ENCODE assay signal across 28 mouse cellular contexts in the genomic region with DNA sequence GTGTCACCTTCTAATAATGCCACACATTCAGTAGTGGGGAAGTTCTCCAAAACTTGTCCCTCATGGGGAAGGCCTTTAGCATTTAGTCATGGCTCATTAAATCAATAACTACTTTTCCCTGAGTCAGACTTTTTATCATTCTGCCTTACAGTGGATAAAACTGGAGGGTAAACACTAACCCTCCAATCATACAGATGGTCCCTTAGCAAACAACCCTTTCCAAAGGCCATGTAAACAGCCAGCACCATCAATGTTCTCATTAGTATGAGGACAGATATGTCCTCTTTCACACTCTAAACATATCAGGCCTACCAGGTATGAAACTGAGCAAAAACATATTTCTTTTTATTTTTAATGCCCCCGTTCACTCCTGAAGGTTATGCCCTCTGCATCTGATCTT.
"Had no signal": no experiment of that assay in that cellular context is flagged by ENCODE, and none has a peak within 500 bp of the region (broad histone marks: within the 10 kb centered on the region; RNA-seq: fewer than 3 reads in every experiment).

No protein-coding gene starts in this region.

- H3K4me1 ChIP-seq: embryonic facial prominence, embryonic 10.5 days; embryonic facial prominence, embryonic 12.5 days; embryonic facial prominence, embryonic 13.5 days; embryonic facial prominence, embryonic 15.5 days; forebrain, embryonic 10.5 days; forebrain, embryonic 12.5 days; forebrain, embryonic 13.5 days; forebrain, embryonic 15.5 days had no signal

- H3K9ac ChIP-seq: embryonic facial prominence, embryonic 12.5 days; embryonic facial prominence, embryonic 13.5 days; embryonic facial prominence, embryonic 15.5 days; forebrain, embryonic 12.5 days; forebrain, embryonic 13.5 days; forebrain, embryonic 15.5 days; forebrain, postnatal 0 days had no signal

- H3K36me3 ChIP-seq: embryonic facial prominence, embryonic 10.5 days; embryonic facial prominence, embryonic 12.5 days; embryonic facial prominence, embryonic 13.5 days; embryonic facial prominence, embryonic 15.5 days; forebrain, embryonic 10.5 days; forebrain, embryonic 12.5 days; forebrain, embryonic 15.5 days had no signal

- H3K27ac ChIP-seq: embryonic facial prominence, embryonic 10.5 days; embryonic facial prominence, embryonic 12.5 days; embryonic facial prominence, embryonic 13.5 days; embryonic facial prominence, embryonic 15.5 days; forebrain, embryonic 10.5 days; forebrain, embryonic 12.5 days; forebrain, embryonic 13.5 days; forebrain, embryonic 15.5 days; gastrocnemius, adult 2 months had no signal

- H3K4me3 ChIP-seq: embryonic facial prominence, embryonic 10.5 days; embryonic facial prominence, embryonic 12.5 days; embryonic facial prominence, embryonic 13.5 days; embryonic facial prominence, embryonic 15.5 days; erythroblast, embryonic 14.5 days; forebrain, embryonic 10.5 days; forebrain, embryonic 12.5 days; forebrain, embryonic 13.5 days; forebrain, embryonic 15.5 days; gastrocnemius, adult 2 months had no signal

- H3K9me3 ChIP-seq: embryonic facial prominence, embryonic 10.5 days; embryonic facial prominence, embryonic 12.5 days; embryonic facial prominence, embryonic 13.5 days; embryonic facial prominence, embryonic 15.5 days; forebrain, embryonic 10.5 days; forebrain, embryonic 12.5 days; forebrain, embryonic 13.5 days; forebrain, embryonic 15.5 days had no signal

- H3K4me2 ChIP-seq: embryonic facial prominence, embryonic 12.5 days; embryonic facial prominence, embryonic 13.5 days; embryonic facial prominence, embryonic 15.5 days; forebrain, embryonic 12.5 days; forebrain, embryonic 13.5 days; forebrain, embryonic 15.5 days had no signal

- ATAC-seq: forebrain, embryonic 13.5 days; forebrain, embryonic 14.5 days; forebrain, embryonic 15.5 days; forebrain, embryonic 16.5 days; forebrain, postnatal 0 days had no signal

- DNase-seq: cerebellum, adult 18-20 months; cerebellum, adult 2 months; cerebellum, adult 8-10 months; cerebellum, adult 9-10 months; cerebellum, adult 9-11 months; cerebellum, postnatal 10 days; cerebellum, postnatal 14 days; cerebellum, postnatal 25 days; cerebellum, postnatal 36 days; embryo, embryonic 11 days; forebrain, postnatal 0 days; gastrocnemius, adult 2 months; gastrocnemius, postnatal 10 days; gastrocnemius, postnatal 14 days; gastrocnemius, postnatal 25 days; gastrocnemius, postnatal 36 days; heart, adult 11 months had no signal

- H3K27me3 ChIP-seq: embryonic facial prominence, embryonic 12.5 days; embryonic facial prominence, embryonic 13.5 days; embryonic facial prominence, embryonic 15.5 days; forebrain, embryonic 12.5 days; forebrain, embryonic 13.5 days; forebrain, embryonic 15.5 days had no signal
